Mouse (Mus musculus) adrenal gland, postnatal 25 days (tissue): ENCODE measurements around the gene Olfr9. TPM values are rescaled to one million over a fixed set of nuclear protein-coding genes. Genes with fewer than 3 reads are reported as not detected.
"Not testable (repeated sequence)": the region's sequence is repeated elsewhere in the genome, so short reads cannot be mapped to it uniquely, and the experiment has no call there.

ENCODE experiments used
- DNase-seq: peaks from one replicate; pipeline ENCODE4 v3.0.0; 2021; ENCODE audit warnings: mixed read lengths
- long read RNA-seq: library from polyadenylated mRNA; stranded (forward); transcript quantifications from one replicate; pipeline ENCODE4 v2.0.0, GENCODE M21; 2021
- total RNA-seq: library from RNA; stranded (reverse); gene quantifications from 2 replicates; pipeline ENCODE4 v1.2.3, GENCODE M21; 2021

Gene Olfr9
- total RNA-seq, result not detected in 2 replicates
- long read RNA-seq, result 0 reads

- not testable (repeated sequence) for DNase-seq
Observed at GRCm38 (mm10) chr10:128989131-128989530, at the start of gene Olfr9. Gene Olfr9, plus strand, starts transcription at chr10:128989431.

- no peak for DNase-seq
Observed at GRCm38 (mm10) chr10:128940475-128941061, 48.7 kb upstream of the Olfr9 start.

- DNase-seq, result peak; percentile 51
Observed at GRCm38 (mm10) chr10:128945675-128946074, 43.6 kb upstream of the Olfr9 start.

GRCm38 (mm10) chr10:128947496-128947895, 41.7 kb upstream of the Olfr9 start:
- DNase-seq, result no peak

GRCm38 (mm10) chr10:128950208-128950887, 38.9 kb upstream of the Olfr9 start:
- no peak for DNase-seq

- DNase-seq, result no peak
Observed at GRCm38 (mm10) chr10:128958340-128958739, 30.9 kb upstream of the Olfr9 start.

DNA sequence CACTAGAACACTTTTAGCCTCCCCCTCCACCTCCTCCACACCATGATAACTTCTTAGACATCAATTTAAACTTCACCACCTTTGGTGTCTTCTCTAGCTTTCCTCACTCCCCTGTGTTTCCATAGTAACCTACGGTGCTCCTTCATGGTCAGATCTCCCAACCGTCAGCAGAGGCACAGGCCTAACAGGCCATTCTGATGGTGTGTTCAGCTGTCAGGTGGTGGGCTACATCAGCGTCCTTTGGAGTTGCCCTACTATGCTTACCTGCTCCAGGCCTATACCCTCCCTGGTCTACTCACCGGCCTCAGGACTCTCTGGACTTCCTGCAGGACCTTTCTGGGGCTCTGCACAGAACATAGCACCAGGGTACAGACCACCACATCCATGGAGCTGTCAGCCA, 29.1 kb upstream of the Olfr9 start:
- DNase-seq, result no peak

DNA sequence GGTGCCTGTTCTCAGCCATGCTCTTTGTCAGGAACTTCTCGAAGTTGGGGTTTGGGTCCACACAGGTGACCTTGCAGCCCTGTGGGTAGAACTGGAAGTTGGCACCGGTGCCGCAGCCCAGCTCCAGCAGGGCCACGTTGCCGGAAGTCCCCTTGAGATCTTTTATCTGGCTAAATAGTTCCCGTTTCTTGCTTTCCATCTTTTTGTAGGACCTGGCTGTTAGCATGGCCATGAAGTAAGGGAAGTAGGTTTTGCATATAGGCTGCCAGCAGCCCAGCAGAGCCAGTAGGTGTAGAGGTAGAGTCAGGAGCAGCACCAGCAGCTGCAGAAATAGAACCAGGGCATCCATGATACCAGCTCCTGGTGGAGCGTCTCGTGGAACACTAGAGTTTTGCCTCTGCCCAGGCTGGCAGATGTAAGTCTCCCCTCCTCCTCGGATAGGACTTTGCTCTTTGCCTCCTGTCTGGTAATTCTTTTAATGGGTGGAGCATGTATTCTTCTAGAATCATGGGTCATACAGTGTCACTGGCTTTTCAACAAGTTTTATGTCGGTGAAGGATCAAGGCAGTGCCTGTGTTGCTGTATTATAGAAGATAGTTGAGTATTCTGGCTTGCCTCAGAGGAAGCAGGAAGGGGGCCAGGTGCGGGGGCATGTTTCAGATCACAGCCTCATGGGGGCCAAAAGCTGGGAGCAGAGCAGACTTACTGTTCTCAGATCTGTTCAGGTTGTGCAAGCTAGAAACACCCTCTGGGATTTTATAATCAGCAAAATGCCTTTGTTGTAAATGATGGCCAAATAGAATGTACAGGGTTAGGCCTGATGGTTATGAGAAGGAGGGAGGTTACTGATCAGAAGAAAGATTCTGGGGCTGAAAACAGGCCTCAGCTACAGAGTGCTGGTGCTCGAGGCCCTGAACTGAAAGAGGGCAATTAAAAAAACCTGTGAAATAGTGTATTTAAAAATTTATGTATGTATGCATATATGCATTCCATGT, 28.3 kb upstream of the Olfr9 start, which contains the start of gene Mettl7b:
Mettl7b (minus strand) TSS at position 399 of the 995 bp plus-strand sequence.
- no peak for DNase-seq

DNA sequence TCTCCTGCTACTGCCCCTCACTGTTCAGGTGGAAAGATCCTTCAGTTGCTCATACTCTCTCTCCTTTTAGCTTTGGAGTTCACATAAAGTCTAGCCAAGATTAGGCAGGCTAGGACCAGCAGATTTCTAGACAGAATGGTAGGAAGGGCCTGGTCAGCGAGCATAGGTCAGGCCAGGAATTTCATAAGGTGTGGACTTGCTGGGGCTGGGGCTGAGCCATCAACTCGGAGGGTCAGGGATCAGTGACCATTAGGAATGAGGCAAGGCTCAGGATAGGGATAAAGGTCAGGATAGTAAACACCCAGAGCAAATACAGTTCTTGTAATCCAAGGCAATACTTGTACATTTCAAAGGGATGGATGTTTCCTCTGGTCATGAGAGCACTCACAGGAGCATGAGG, 24.3 kb upstream of the Olfr9 start:
- DNase-seq, result no peak

DNA sequence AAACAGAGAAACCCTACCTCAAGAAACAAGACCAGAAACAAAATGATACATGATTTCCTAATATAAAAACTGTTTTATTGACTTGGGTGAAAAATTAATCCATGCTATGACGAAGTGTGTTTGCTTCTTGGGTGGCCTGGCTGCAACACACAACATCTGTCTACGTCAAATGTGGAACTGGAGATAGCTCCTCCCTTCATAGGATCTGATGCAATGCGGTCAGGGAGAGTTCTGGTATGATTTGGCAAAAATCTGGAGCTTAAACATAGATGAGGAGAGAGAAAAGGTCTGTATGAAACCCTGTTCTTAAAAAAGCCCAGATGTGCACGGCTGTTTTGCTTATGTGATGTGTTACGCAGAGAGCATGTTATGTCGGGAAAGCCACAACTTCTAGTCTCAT, 23.4 kb upstream of the Olfr9 start:
- DNase-seq, result no peak

DNA sequence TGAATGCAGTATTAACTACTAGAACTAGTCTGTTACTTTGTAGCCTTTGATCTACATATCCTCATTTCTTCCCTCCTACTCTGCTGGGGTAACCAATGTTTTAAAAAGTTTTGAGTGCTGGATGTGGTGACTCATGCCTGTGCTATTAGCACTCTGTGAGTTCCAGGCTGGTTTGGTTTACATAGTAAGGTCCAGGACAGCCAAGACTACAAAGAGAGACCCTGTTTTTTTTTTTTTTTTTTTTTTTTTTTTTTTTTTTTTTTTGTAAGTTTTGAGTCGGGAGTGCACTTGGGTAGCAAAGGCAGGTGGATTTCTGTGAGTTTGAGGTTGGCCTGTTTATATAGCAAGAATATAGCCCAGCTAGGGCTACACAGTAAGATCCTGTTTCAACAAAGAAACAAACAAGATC, 20.9 kb upstream of the Olfr9 start:
- DNase-seq, result no peak

GRCm38 (mm10) chr10:128970740-128971250, 18.4 kb upstream of the Olfr9 start:
- no peak for DNase-seq

DNA sequence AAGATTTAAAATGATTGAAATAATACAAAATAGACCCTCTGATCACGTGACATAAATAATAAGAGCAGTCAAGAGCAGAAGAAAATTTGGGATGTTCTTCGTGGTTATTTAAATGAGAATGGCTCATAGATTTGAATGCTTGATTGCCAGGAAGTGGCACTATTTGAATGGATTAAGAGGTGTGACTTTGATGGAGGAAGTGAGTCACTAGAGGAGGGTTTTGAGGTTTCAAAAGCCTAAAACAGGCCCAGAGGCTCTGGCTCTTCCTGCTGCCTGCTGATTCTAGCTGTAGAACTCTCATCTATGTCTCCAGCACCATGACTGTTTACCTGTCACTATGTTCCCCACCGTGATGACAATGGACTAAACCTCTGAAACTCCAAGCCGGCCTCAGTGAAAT, 16.4 kb upstream of the Olfr9 start:
- no peak for DNase-seq

DNA sequence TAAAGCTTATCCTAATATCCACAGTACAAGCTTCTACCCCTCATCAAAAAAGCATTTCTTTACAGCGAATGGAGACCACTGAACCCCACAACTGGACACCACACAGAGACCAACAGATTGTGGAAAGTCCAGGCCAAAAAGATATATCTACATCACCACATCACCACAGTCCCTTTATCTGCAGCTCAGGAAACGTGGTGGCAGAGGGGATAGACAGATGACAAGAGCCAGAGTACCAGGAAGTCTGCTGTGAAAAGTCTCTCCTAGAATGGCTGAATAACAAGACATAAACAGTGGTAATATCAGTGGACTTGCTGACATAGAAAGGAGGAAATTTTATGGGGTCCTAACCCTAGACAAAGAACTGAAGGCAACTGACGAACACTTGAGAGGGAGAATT, 12.8 kb upstream of the Olfr9 start:
- DNase-seq, result no peak

DNA sequence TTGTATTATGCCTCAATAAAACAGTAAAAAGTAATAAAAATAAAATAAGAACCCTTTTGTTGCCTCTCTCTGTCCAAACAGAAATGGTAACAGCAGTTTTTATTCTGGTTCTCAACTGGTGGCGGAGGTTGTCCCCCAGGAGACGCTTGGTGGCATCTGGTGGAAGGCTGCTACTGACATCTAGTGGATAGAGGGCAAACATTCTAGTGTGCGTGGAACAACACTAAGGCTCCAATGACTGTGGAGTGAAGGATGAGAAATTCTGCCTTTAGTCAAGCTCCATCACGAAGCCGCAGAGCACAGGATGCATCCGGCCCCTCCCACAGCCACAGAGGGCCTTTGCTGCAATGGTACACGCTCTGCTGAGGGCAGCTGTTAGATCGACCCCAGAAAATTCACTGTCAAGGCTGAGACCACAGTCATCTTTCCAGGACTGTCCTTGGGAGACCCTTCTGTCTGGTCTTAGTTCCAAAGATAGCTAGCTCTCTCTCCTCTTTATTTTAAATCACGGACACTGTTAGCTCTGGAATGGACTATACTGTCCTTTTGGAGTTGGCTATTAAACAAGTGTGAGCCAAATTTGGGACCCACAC, 11.6 kb upstream of the Olfr9 start:
- DNase-seq, result peak; percentile 24

DNA sequence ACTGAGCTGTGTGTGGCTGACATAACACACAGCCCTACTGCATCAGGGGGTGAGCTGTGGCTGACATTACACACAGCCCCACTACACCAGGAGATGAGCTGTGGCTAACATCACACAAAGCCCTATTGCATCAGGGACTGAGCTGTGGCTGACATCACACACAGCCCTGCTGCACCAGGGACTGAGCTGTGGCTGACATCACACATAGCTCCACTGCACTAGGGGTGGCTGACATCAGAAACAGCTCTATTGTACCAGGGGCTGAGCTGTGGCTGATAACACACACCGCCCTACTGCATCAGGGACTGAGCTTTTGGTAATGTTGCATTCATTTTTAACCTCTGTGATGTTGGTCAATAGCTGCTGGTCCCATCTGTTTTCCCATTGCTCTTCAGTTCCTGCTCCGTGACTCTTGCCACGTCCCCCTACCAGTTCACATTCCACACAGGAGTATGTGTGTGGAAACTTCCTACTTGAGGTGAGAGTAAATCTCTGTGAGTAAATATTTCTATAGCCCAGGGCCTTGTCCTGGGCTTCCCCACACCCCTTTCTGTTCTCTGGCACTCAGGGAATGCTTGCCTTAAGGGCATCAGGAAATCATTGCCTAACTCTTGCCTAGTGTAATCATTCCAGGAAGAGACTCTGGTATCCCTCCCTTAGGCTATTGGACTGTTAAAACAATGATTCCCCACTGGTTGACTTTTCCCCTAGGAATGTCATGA, 8.4 kb upstream of the Olfr9 start:
- no peak for DNase-seq

GRCm38 (mm10) chr10:128990129-128990850, 1.1 kb downstream of the Olfr9 start:
- DNase-seq, result not testable (repeated sequence)

DNA sequence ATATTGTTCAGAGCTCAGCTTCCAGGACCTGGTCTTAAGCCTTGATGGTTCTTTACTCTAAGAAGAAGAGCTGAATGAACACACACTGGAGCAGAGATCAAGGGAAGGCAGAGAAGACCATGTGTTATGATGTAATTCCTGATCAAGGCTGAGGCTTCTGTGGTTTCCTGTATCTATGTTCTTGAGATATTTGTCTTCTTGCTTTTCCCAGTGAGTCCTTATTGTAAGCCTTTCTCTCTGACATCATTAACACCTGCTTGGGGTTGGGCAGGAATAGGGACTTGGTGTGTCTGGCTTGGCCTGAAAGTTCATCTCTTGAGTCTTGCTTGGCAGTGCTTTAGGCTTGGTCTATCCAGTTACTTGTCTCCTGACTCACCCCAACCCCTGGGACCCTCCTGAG, 1.8 kb downstream of the Olfr9 start:
- no peak for DNase-seq

DNA sequence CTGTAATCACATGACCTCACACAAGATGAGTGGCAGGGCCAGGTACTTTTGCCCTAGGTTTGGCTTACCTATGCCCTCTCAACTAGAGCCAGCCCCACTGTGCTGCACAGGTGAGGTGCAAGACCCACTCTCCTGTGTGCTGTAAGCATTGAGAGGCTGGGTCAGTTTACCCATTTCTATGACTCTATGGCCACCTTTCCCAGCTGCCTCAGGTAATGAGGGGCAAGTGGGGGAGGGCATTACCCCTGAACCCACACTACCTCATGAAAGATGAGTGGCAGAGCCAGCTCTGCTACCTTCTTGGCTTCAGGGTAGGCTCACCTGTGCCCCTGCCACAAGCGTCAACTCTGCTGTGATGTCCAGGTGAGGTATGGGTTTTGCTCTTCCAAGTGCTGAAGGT, 6.6 kb downstream of the Olfr9 start:
- DNase-seq, result no peak

DNA sequence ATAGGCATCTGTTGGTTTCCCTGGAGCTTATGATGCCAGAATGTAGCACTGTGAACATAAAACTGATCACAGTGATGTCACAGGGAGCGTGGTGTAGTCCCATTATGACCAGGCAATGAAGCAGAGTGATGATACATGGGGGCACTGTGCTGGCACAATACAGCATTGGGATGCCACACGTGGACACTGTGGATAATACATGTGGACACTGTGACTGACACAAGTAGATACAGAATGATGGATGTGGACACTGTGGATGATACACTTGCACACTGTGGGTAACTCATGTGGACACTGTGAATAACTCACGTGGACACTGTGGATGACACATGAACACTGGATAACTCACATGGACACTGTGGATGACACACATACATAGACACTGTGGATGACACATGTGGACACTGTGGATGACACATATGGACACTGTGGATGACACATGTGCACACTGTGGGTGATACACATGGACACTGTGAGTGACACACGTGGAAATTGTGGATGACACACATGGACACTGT, 7.4 kb downstream of the Olfr9 start:
- no peak for DNase-seq
